Mouse (Mus musculus) testis, adult 2 months (tissue): Measurements from ENCODE around the gene Tprgl. TPM values are rescaled to one million over a fixed set of nuclear protein-coding genes. Genes with fewer than 3 reads are reported as not detected.

Experiments used
- H3K27ac ChIP-seq: fragments of 200-500 bp; 2 replicates; pipeline ENCODE4 v1.5.1; 2012; ENCODE audit warnings: low read depth, low read length; ENCODE audit not compliant: control insufficient read depth, insufficient read depth
- H3K27me3 ChIP-seq: fragments of 200-500 bp; 2 replicates; pipeline ENCODE4 v1.6.1; 2012; ENCODE audit warnings: mild to moderate bottlenecking, low read length, moderate library complexity; ENCODE audit not compliant: control insufficient read depth, insufficient read depth
- H3K36me3 ChIP-seq: fragments of 200-500 bp; 2 replicates; pipeline ENCODE4 v1.6.1; 2012; ENCODE audit warnings: mild to moderate bottlenecking, low read length; ENCODE audit not compliant: control insufficient read depth, insufficient read depth
- H3K4me1 ChIP-seq: fragments of 200-500 bp; 2 replicates; pipeline ENCODE4 v1.6.1; 2012; ENCODE audit warnings: low read length; ENCODE audit not compliant: control insufficient read depth, insufficient read depth
- H3K4me3 ChIP-seq: fragments of 200-500 bp; 2 replicates; pipeline ENCODE4 v1.5.1; 2012; ENCODE audit warnings: low read depth, mild to moderate bottlenecking, low read length, moderate library complexity, mixed read lengths; ENCODE audit not compliant: control insufficient read depth
- CTCF ChIP-seq: fragments of 200-500 bp; IDR thresholded peaks from 2 replicates; pipeline ENCODE4 v1.5.1; 2012; ENCODE audit warnings: low read depth, mild to moderate bottlenecking, inconsistent platforms, low read length, moderate library complexity; ENCODE audit not compliant: control insufficient read depth, insufficient read depth, insufficient replicate concordance
- POLR2A ChIP-seq: fragments of 200-500 bp; IDR thresholded peaks from 2 replicates; pipeline ENCODE4 v1.6.1; 2012; ENCODE audit warnings: low read depth, mild to moderate bottlenecking, inconsistent platforms, low read length, moderate library complexity; ENCODE audit not compliant: control insufficient read depth
- polyA plus RNA-seq: library from polyadenylated mRNA; depleted of rRNA; stranded (reverse); fragments of >200 nt; gene quantifications from 2 replicates; pipeline ENCODE4 v1.2.3, GENCODE M21; 2012

Gene Tprgl
- polyA plus RNA-seq, 1 experiment = 212 TPM

- no peak overlapping the region for H3K27ac ChIP-seq
- H3K36me3 ChIP-seq = no peaks in the 10 kb centered on the region
- TF ChIP-seq CTCF (no peak), POLR2A (no peak)
- no peak overlapping the region for H3K4me3 ChIP-seq
- no peaks in the 10 kb centered on the region for H3K27me3 ChIP-seq
- no peaks in the 10 kb centered on the region for H3K4me1 ChIP-seq
Observed at GRCm38 (mm10) chr4:154177257-154177656, 16.8 kb upstream of the Tprgl start.

GRCm38 (mm10) chr4:154171931-154172604 lies 11.6 kb upstream of the Tprgl start:
- Histone ChIP-seq H3K27me3 (no peaks in the 10 kb centered on the region), H3K4me3 (no peak overlapping the region), H3K27ac (no peak overlapping the region), H3K36me3 (no peaks in the 10 kb centered on the region), H3K4me1 (peaks cover 11% of the 10 kb centered on the region)
- TF ChIP-seq CTCF = no peak
- no peak for TF ChIP-seq POLR2A

GRCm38 (mm10) chr4:154171151-154171930 lies 10.9 kb upstream of the Tprgl start:
- no peak for TF ChIP-seq CTCF
- no peak for TF ChIP-seq POLR2A
- Histone ChIP-seq H3K27me3 (no peaks in the 10 kb centered on the region), H3K27ac (no peak overlapping the region), H3K4me3 (peak overlapping the region; percentile 80), H3K4me1 (peaks cover 11% of the 10 kb centered on the region), H3K36me3 (no peaks in the 10 kb centered on the region)

- Histone ChIP-seq H3K4me1 (peaks cover 11% of the 10 kb centered on the region), H3K27ac (no peak within 1 kb of the TSS), H3K36me3 (no peaks in the 10 kb centered on the region), H3K27me3 (no peaks in the 10 kb centered on the region), H3K4me3 (peak within 1 kb of the TSS; percentile 80)
- TF ChIP-seq POLR2A (no peak), CTCF (no peak)
Observed at GRCm38 (mm10) chr4:154170506-154171150, 10.2 kb upstream of the Tprgl start, which contains the start of gene Megf6. Gene Megf6 (plus strand): TSS chr4:154170730.

- Histone ChIP-seq H3K4me1 (peaks cover 11% of the 10 kb centered on the region), H3K27me3 (no peaks in the 10 kb centered on the region), H3K36me3 (no peaks in the 10 kb centered on the region), H3K27ac (no peak overlapping the region), H3K4me3 (peak overlapping the region; percentile 62)
- TF ChIP-seq CTCF (no peak), POLR2A (no peak)
Observed at GRCm38 (mm10) chr4:154170021-154170420, 9.6 kb upstream of the Tprgl start.

GRCm38 (mm10) chr4:154167053-154167452 lies 6.6 kb upstream of the Tprgl start:
- no peaks in the 10 kb centered on the region for H3K27me3 ChIP-seq
- H3K4me3 ChIP-seq = no peak overlapping the region
- TF ChIP-seq CTCF (peak; percentile 68; the same call in 1 of the 2 replicates), POLR2A (no peak)
- no peaks in the 10 kb centered on the region for H3K36me3 ChIP-seq
- H3K4me1 ChIP-seq = peaks cover 11% of the 10 kb centered on the region
- no peak overlapping the region for H3K27ac ChIP-seq

- no peaks in the 10 kb centered on the region for H3K27me3 ChIP-seq
- peaks cover 11% of the 10 kb centered on the region for H3K4me1 ChIP-seq
- TF ChIP-seq POLR2A = no peak
- peak; percentile 79; the same call in 1 of the 2 replicates for TF ChIP-seq CTCF
- H3K4me3 ChIP-seq = no peak overlapping the region
- H3K36me3 ChIP-seq = no peaks in the 10 kb centered on the region
- no peak overlapping the region for H3K27ac ChIP-seq
Observed at GRCm38 (mm10) chr4:154163296-154163695, 2.8 kb upstream of the Tprgl start.
